Mouse (Mus musculus) limb, embryonic 14.5 days (tissue): ENCODE measurements around the gene Trib3. TPM values are rescaled to one million over a fixed set of nuclear protein-coding genes. Genes with fewer than 3 reads are reported as not detected.
A peak's percentile ranks its signal among the peaks of the same experiment; 100 is the strongest.

Experiments
- ATAC-seq: fragments of 200-750 bp; cut with Nextera tagmentation; 2 replicates; pipeline ENCODE4 v1.8.0; 2017; ENCODE audit warnings: low read depth, moderate number of reproducible peaks, moderate TSS enrichment; ENCODE audit not compliant: low FRiP score
- DNase-seq: peaks from one replicate; pipeline ENCODE4 v3.0.0-alpha.2; 2015; ENCODE audit warnings: low spot score
- H3K27ac ChIP-seq: fragments of 300-500 bp; sonication (generic); replicated peaks from 2 replicates; pipeline ENCODE4 v1.5.1; 2014; ENCODE audit warnings: low read depth, mild to moderate bottlenecking, low read length, moderate library complexity, mixed read lengths
- H3K27me3 ChIP-seq: fragments of 300-500 bp; sonication (generic); 2 replicates; pipeline ENCODE4 v1.6.1; 2014; ENCODE audit warnings: low read length, mixed read lengths; ENCODE audit not compliant: control insufficient read depth, insufficient read depth
- H3K36me3 ChIP-seq: fragments of 300-500 bp; sonication (generic); 2 replicates; pipeline ENCODE4 v1.6.1; 2014; ENCODE audit warnings: mild to moderate bottlenecking, low read length, moderate library complexity, mixed read lengths; ENCODE audit not compliant: control insufficient read depth, insufficient read depth
- H3K4me1 ChIP-seq: fragments of 300-500 bp; sonication (generic); 2 replicates; pipeline ENCODE4 v1.6.1; 2014; ENCODE audit warnings: antibody characterized with exemption, low read length, mixed read lengths; ENCODE audit not compliant: control insufficient read depth, insufficient read depth
- H3K4me2 ChIP-seq: fragments of 300-500 bp; sonication (generic); replicated peaks from 2 replicates; pipeline ENCODE4 v1.6.1; 2014; ENCODE audit warnings: low read depth, mild to moderate bottlenecking, low read length, moderate library complexity; ENCODE audit not compliant: severe bottlenecking
- H3K4me3 ChIP-seq: fragments of 300-500 bp; sonication (generic); replicated peaks from 2 replicates; pipeline ENCODE4 v1.5.1; 2014; ENCODE audit warnings: low read length
- H3K9ac ChIP-seq: fragments of 300-500 bp; sonication (generic); 2 replicates; pipeline ENCODE4 v1.6.1; 2014; ENCODE audit warnings: mild to moderate bottlenecking, low read depth, low read length, moderate library complexity; ENCODE audit not compliant: severe bottlenecking
- H3K9me3 ChIP-seq: fragments of 300-500 bp; sonication (generic); 2 replicates; pipeline ENCODE4 v1.6.1; 2016; ENCODE audit warnings: low read length; ENCODE audit not compliant: control insufficient read depth
- POLR2A ChIP-seq: fragments of 200-500 bp; IDR thresholded peaks from 2 replicates; pipeline ENCODE4 v1.8.0; 2012; ENCODE audit warnings: inconsistent platforms, mild to moderate bottlenecking, moderate library complexity, borderline replicate concordance; ENCODE audit not compliant: insufficient read depth, insufficient read length; ENCODE audit errors: extremely low read depth
- whole genome bisulfite sequencing: fragments of 180-500 bp; shearing (Covaris S2); extraction: QIAGEN DNeasy Blood & Tissue Kit; methylation state at CpG from one replicate; pipeline ENCODE4 v1.1.7; 2014; 5-methylcytosine and 5-hydroxymethylcytosine counted together
- polyA plus RNA-seq, 2 experiments: library from polyadenylated mRNA; depleted of rRNA in 1 of 2; stranded (reverse) in 1 of 2; unstranded in 1 of 2; fragments of >200 nt; fragmentation: Nextera tagmentation in 1 of 2; extraction: Ambion mirVana in 1 of 2; gene quantifications; 2 replicates each; pipeline versions ENCODE4 v1.2.1 to v1.2.3; 2012 to 2014

Gene Trib3
- polyA plus RNA-seq, 2 experiments, result 0.99 to 1.4 TPM

DNA sequence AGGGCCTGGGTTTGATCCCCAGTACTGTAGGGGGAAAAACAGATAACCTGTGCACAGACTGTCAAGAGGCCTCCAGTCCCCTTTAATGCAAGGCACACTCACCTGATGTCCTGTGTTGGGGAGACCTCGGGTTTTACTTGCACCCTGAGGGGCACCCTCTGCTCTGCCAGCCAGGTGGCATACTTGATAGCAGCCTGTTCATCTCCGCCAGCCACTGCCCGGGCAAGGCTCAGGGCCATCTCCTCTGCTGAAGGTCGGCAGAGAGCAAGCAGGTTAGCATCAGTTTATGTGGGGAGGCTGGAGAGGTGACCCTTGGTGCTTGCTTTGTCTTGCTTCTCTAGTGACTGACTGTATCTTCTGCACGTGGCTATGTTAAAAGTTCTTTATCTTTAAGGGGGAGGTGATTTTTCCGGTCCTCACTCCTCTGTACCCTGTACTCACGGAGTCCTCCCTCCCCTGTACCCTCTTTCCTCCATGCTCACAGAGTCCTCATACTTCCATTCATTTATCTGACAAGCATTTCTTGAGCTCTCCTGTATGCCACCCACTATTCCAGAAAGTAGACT, 12.9 kb downstream of the Trib3 start:
- no peaks in the 10 kb centered on the region for H3K27me3 ChIP-seq
- H3K4me1 ChIP-seq, result peaks cover 14% of the 10 kb centered on the region
- peaks cover 35% of the 10 kb centered on the region for H3K36me3 ChIP-seq
- 72% methylated on average over 7 of the region's 7 CpGs for WGBS
- ATAC-seq, result no peak
- no peaks in the 10 kb centered on the region for H3K9me3 ChIP-seq
- DNase-seq, result no peak
- no peak overlapping the region for H3K27ac ChIP-seq
- peak overlapping the region; percentile 86; the same call in 1 of the 2 replicates for H3K9ac ChIP-seq
- no peak for TF ChIP-seq POLR2A
- peak overlapping the region; percentile 88 for H3K4me2 ChIP-seq
- peak overlapping the region; percentile 92 for H3K4me3 ChIP-seq

DNA sequence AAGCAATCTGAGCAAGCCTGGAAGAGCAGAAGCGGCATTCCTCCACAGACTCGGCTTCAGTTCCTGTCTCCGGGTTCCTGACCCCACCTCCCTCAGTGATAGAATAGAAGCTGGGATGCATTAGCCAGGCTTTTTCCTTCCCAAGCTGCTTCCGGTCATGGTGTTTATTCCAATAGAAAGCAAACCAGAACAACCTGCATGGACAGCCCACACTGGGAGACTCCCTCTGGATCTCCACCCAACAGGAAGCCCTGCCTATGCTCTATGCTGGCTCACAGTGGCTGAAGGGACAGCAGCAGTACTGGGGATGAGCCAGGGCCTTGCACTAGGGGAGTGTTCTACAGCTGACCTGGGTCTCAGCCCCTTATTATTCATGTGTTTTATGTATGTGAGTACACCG, 15.9 kb downstream of the Trib3 start:
- Histone ChIP-seq H3K4me1 (peaks cover 14% of the 10 kb centered on the region), H3K4me2 (no peak overlapping the region), H3K9ac (no peak overlapping the region), H3K4me3 (no peak overlapping the region), H3K27ac (no peak overlapping the region), H3K36me3 (peaks cover 63% of the 10 kb centered on the region), H3K9me3 (no peaks in the 10 kb centered on the region), H3K27me3 (no peaks in the 10 kb centered on the region)
- no peak for TF ChIP-seq POLR2A
- ATAC-seq, result no peak
- 77% methylated on average over 5 of the region's 5 CpGs for WGBS
- DNase-seq, result no peak

DNA sequence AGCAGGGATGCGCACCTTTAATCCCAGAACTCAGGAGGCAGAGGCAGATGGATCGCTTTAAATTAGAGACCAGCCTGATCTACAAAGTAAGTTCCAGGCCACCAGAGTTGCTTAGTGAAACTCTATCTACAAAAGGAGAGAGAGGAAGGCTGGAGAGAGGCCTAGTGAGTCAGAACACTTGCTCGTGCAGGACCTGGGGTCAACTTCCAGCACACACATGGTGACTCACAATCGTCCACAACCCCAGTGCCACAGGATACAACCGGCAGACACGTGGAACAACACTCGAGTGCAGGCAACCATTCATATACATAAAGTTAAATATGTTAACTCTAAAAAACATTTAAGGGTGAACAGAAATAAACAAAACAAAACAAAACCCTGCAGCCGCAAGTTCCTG, 17.2 kb downstream of the Trib3 start:
- Histone ChIP-seq H3K36me3 (peaks cover 76% of the 10 kb centered on the region), H3K27ac (no peak overlapping the region), H3K9ac (no peak overlapping the region), H3K4me3 (no peak overlapping the region), H3K9me3 (no peaks in the 10 kb centered on the region), H3K4me1 (peaks cover 14% of the 10 kb centered on the region), H3K27me3 (no peaks in the 10 kb centered on the region), H3K4me2 (no peak overlapping the region)
- ATAC-seq (no peak), DNase-seq (no peak)
- TF ChIP-seq POLR2A, result no peak
- 84% methylated on average over 8 of the region's 8 CpGs for WGBS

DNA sequence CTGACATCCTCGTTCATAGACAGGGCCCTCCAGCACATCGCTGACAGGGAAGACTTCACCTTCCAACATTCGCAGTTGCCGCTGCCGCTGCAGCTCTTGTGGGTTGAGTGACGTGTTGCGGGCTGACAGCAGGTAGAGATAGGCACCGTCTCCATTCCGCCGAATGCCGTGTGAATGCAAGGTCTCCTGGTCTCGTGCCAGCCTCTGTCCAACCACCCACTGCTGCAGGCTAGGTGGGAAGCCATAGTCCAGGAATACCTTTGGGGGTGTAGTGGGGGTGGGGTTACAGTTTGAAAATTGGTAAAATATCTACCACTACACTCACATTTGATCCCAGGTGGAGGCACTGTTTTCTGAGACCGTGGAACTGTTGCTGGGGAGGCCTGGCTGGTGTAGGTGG, 17.7 kb downstream of the Trib3 start:
- Histone ChIP-seq H3K4me2 (no peak overlapping the region), H3K4me3 (no peak overlapping the region), H3K4me1 (peaks cover 9% of the 10 kb centered on the region), H3K36me3 (peaks cover 81% of the 10 kb centered on the region), H3K9ac (no peak overlapping the region), H3K27me3 (no peaks in the 10 kb centered on the region), H3K27ac (no peak overlapping the region), H3K9me3 (no peaks in the 10 kb centered on the region)
- no peak for ATAC-seq
- WGBS, result 92% methylated on average over 13 of the region's 13 CpGs
- TF ChIP-seq POLR2A, result no peak
- no peak for DNase-seq

DNA sequence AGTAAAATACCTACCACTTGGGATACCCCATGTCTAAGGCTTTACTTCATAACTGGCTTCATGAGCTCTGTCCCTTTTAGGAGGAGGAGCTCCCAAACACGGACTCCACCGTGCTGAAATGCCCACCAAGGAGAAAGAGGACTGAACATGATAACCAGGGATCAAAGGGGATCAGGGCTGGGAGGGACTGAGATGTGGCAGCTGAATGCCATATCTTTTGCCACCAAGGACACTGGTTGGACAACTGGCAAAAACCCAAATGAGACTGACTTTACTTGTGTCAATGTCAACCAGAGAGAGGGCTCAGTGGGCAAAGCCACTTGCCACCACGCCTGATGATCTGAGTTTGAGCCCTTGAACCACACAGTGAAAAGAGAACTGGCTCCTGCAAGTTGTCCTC, 19.0 kb downstream of the Trib3 start:
- TF ChIP-seq POLR2A, result no peak
- peaks cover 94% of the 10 kb centered on the region for H3K36me3 ChIP-seq
- no peaks in the 10 kb centered on the region for H3K27me3 ChIP-seq
- H3K9me3 ChIP-seq, result no peaks in the 10 kb centered on the region
- no peak overlapping the region for H3K9ac ChIP-seq
- H3K4me1 ChIP-seq, result no peaks in the 10 kb centered on the region
- DNase-seq (no peak), ATAC-seq (no peak)
- H3K27ac ChIP-seq, result no peak overlapping the region
- 90% methylated on average over 3 of the region's 3 CpGs for WGBS
- H3K4me2 ChIP-seq, result no peak overlapping the region
- no peak overlapping the region for H3K4me3 ChIP-seq

DNA sequence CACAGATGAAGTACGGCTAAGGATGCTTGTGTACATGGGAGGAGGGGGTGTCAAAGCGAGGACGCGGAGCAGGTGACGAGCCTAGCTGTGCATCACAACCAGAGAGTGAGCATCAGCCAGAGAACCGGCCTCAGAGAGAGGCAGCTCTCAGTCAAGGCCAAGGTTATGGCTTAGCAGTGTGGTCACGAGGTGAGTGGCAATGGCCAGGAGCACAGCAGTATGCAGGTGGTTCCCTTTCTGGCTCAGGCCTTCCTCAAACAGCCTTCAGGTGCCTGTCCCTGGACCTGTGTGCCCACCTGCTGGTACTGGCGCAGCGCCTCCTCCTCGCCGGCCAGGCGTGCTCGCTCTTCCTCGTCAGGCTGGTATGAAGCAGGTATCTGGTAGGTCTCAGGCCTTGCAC, 19.9 kb downstream of the Trib3 start:
- Histone ChIP-seq H3K36me3 (peaks cover 93% of the 10 kb centered on the region), H3K9ac (no peak overlapping the region), H3K9me3 (no peaks in the 10 kb centered on the region), H3K4me1 (no peaks in the 10 kb centered on the region), H3K27ac (no peak overlapping the region), H3K27me3 (no peaks in the 10 kb centered on the region), H3K4me2 (no peak overlapping the region), H3K4me3 (no peak overlapping the region)
- no peak for DNase-seq
- ATAC-seq, result no peak
- 95% methylated on average over 14 of the region's 14 CpGs for WGBS
- no peak for TF ChIP-seq POLR2A
